Mouse (Mus musculus): ENCODE results near the gene Eif1. TPM values are rescaled to one million over a fixed set of nuclear protein-coding genes. Genes with fewer than 3 reads are reported as not detected.
"Not testable (repeated sequence)": the region's sequence is repeated elsewhere in the genome, so short reads cannot be mapped to it uniquely, and the experiment has no call there.

The Eif1 gene
- polyA plus RNA-seq, 1 experiment from 2014 or later, result 2,009 TPM

DNA sequence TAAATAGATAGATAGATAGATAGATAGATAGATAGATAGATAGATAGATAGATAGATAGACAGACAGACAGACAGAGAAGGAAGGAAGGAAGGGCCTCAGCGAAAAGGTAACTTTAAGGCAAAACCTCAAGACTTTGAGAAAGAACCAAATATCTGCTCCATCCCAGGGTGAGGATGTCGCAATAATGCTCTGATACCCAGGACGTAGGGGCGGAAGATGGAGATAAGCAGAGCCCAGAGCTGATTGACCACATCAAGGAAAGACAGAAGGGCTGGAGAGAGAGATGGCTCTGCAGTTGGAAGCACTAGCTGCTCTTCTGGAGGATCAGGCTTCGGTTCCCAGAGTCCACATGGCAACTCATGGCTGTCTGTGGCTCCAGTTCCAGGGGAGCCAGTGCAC lies 18.4 kb upstream of the Eif1 start:
- DNase-seq (ENCODE audit: low spot score), result no peak

DNA sequence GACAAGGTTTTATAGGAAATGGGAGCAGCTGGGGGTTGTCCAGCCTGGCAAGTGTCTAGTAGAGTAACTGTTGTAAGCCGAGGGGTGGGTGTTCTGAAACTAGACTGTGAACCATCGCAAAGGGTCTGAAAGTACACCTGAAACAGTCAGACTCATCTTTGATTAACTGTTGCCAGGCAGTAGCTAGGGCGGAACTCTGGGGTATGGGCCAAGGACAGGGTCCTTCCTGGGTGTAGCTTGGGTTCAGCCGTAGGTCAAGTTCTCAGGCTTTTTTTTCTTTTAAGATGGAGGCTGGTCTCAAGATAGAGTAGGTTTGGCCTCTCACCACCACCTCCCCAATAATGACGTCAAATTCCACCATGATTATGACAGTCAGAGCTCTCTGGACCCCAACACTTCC lies 11.8 kb upstream of the Eif1 start:
- H3K27ac ChIP-seq (ENCODE audit: low read depth), result no peak overlapping the region
- 86% methylated on average over 5 of the region's 5 CpGs for WGBS
- no peak overlapping the region for H3K4me2 ChIP-seq (ENCODE audit: low read length)
- H3K9me3 ChIP-seq (ENCODE audit: control insufficient read depth, low read length), result no peaks in the 10 kb centered on the region
- H3K4me1 ChIP-seq (replicated peaks; ENCODE audit: control insufficient read depth, insufficient read depth, low read length), result 0 out of 2 replicates have a peak, but pooled peaks cover 4% of the 10 kb centered on the region
- H3K27me3 ChIP-seq (replicated peaks; ENCODE audit: control insufficient read depth, insufficient read depth, low read length), result no peaks in the 10 kb centered on the region
- no peaks in the 10 kb centered on the region for H3K36me3 ChIP-seq (ENCODE audit: control insufficient read depth, insufficient read depth, low read length)
- H3K4me3 ChIP-seq (ENCODE audit: low read depth, low read length), result no peak overlapping the region
- no peak overlapping the region for H3K9ac ChIP-seq (ENCODE audit: low read length)
- DNase-seq (ENCODE audit: low spot score) (no peak), ATAC-seq (replicated peaks; ENCODE audit: low FRiP score, low TSS enrichment, low read depth) (no peak)

More for the DNA sequence above, 18.4 kb upstream of the Eif1 start:
- H3K4me2 ChIP-seq (ENCODE audit: low read length), result no peak overlapping the region
- H3K27me3 ChIP-seq (replicated peaks; ENCODE audit: control insufficient read depth, insufficient read depth, low read length), result no peaks in the 10 kb centered on the region
- H3K4me1 ChIP-seq (replicated peaks; ENCODE audit: control insufficient read depth, insufficient read depth, low read length), result no peaks in the 10 kb centered on the region
- H3K36me3 ChIP-seq (ENCODE audit: control insufficient read depth, insufficient read depth, low read length), result no peaks in the 10 kb centered on the region
- H3K4me3 ChIP-seq (ENCODE audit: low read depth, low read length), result no peak overlapping the region
- no peak overlapping the region for H3K9ac ChIP-seq (ENCODE audit: low read length)
- H3K9me3 ChIP-seq (ENCODE audit: control insufficient read depth, low read length), result no peaks in the 10 kb centered on the region
- WGBS, result 86% methylated on average over 5 of the region's 5 CpGs
- no peak overlapping the region for H3K27ac ChIP-seq (ENCODE audit: low read depth)
- no peak for ATAC-seq (replicated peaks; ENCODE audit: low FRiP score, low TSS enrichment, low read depth)

DNA sequence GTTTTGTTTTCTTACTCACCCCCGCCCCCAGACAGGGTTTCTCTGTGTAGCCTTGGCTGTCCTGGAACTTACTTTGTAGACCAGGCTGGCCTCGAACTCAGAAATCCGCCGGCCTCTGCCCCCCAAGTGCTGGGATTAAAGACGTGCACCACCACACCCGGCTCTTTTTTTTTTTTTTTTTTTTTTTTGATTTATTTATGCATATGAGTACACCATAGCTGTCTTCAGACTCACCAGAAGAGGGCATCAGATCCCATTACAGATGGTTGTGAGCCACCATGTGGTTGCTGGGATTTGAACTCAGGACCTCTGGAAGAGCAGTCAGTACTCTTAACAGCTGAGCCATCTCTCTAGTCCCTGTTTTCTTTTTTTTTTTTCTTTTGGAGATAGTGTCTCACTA lies 11.0 kb upstream of the Eif1 start:
- 89% methylated on average over 6 of the region's 6 CpGs for WGBS
- not testable (repeated sequence) for H3K27me3 ChIP-seq (replicated peaks; ENCODE audit: control insufficient read depth, insufficient read depth, low read length); H3K4me2 ChIP-seq (ENCODE audit: low read length); H3K9ac ChIP-seq (ENCODE audit: low read length); DNase-seq (ENCODE audit: low spot score); H3K9me3 ChIP-seq (ENCODE audit: control insufficient read depth, low read length); H3K4me1 ChIP-seq (replicated peaks; ENCODE audit: control insufficient read depth, insufficient read depth, low read length); H3K36me3 ChIP-seq (ENCODE audit: control insufficient read depth, insufficient read depth, low read length); ATAC-seq (replicated peaks; ENCODE audit: low FRiP score, low TSS enrichment, low read depth); H3K27ac ChIP-seq (ENCODE audit: low read depth); H3K4me3 ChIP-seq (ENCODE audit: low read depth, low read length)

DNA sequence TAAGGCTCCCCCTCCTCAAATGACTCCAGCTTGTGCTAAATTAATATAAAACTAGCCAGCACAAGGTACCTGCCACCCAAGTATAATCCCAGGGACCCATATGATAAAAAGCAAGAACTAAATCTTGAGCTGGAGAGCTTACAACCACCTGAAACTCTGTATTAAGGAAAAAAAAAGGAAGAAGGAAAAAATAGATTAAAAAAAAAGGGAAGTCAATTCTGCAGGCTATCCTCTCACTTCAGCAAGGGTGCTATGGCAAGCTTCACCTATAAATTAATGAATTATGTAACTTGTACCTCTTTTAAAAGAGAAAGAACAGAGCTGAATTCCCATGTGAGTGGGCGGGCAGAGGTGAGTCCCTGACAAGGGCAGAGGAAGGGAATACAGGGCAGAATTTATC lies 8.0 kb upstream of the Eif1 start:
- Histone ChIP-seq H3K4me1 (replicated peaks; ENCODE audit: control insufficient read depth, insufficient read depth, low read length) (0 out of 2 replicates have a peak, but pooled peaks cover 4% of the 10 kb centered on the region), H3K4me3 (ENCODE audit: low read depth, low read length) (no peak overlapping the region), H3K36me3 (ENCODE audit: control insufficient read depth, insufficient read depth, low read length) (no peaks in the 10 kb centered on the region), H3K9ac (ENCODE audit: low read length) (no peak overlapping the region), H3K9me3 (ENCODE audit: control insufficient read depth, low read length) (no peaks in the 10 kb centered on the region), H3K27ac (ENCODE audit: low read depth) (no peak overlapping the region), H3K4me2 (ENCODE audit: low read length) (no peak overlapping the region), H3K27me3 (replicated peaks; ENCODE audit: control insufficient read depth, insufficient read depth, low read length) (no peaks in the 10 kb centered on the region)
- ATAC-seq (replicated peaks; ENCODE audit: low FRiP score, low TSS enrichment, low read depth) (no peak), DNase-seq (ENCODE audit: low spot score) (no peak)
- WGBS, result 68% methylated on average over 1 of the region's 1 CpGs

DNA sequence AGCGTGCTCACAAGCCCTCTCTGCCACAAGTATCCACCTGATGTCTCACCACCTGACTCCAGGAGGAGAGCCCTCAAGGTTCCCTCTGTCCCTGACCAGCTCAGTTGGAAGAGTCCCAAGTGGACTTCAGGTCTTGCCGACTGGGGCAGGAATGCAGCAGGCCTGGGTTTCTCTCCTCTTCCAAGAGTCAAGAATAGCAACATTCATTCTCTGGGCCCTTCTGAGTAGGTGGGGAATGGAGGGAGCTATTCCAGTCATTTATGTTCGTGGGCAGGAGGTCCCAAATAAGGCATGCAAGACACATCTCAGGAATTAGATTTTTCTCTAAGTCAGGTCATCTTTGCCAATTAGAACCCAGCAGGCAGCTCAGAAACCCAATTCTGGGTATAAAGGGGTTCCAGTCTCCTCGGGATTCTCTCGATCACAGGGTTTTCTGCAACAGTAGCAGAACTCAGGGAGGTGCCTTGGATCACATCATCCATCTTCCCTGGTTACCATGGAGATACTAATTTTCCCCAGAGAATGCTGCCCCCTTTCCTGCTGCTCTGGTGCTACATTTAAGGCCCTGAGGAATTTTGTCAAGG lies 7.5 kb upstream of the Eif1 start:
- 38% methylated on average over 5 of the region's 5 CpGs for WGBS
- no peaks in the 10 kb centered on the region for H3K27me3 ChIP-seq (replicated peaks; ENCODE audit: control insufficient read depth, insufficient read depth, low read length)
- no peak overlapping the region for H3K4me2 ChIP-seq (ENCODE audit: low read length)
- no peak for DNase-seq (ENCODE audit: low spot score)
- no peak overlapping the region for H3K4me3 ChIP-seq (ENCODE audit: low read depth, low read length)
- no peak for ATAC-seq (replicated peaks; ENCODE audit: low FRiP score, low TSS enrichment, low read depth)
- H3K4me1 ChIP-seq (replicated peaks; ENCODE audit: control insufficient read depth, insufficient read depth, low read length), result 0 out of 2 replicates have a peak, but pooled peaks cover 4% of the 10 kb centered on the region
- H3K9ac ChIP-seq (ENCODE audit: low read length), result no peak overlapping the region
- H3K36me3 ChIP-seq (ENCODE audit: control insufficient read depth, insufficient read depth, low read length), result no peaks in the 10 kb centered on the region
- H3K9me3 ChIP-seq (ENCODE audit: control insufficient read depth, low read length), result no peaks in the 10 kb centered on the region
- no peak overlapping the region for H3K27ac ChIP-seq (ENCODE audit: low read depth)

DNA sequence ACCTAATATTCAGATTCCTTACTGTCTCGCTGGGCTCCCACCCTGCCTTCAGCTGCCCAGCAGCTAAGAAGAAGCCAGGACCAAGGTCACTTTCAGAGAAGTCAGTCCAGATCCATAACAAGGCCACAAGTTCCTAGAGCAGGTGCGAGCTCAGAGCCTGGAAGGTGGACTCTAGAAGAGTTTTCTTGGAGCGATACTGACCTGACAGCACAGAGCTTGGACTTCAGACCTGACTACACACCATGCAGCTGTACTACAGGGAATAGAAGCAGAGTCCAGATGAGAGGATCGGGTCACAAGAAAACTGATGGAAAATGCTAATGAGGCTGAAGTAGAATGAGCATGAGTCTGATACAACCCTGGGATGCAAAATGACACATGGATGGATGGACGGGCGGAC lies 6.3 kb upstream of the Eif1 start:
- DNase-seq (ENCODE audit: low spot score) (no peak), ATAC-seq (replicated peaks; ENCODE audit: low FRiP score, low TSS enrichment, low read depth) (no peak)
- Histone ChIP-seq H3K9ac (ENCODE audit: low read length) (no peak overlapping the region), H3K36me3 (ENCODE audit: control insufficient read depth, insufficient read depth, low read length) (no peaks in the 10 kb centered on the region), H3K27ac (ENCODE audit: low read depth) (no peak overlapping the region), H3K27me3 (replicated peaks; ENCODE audit: control insufficient read depth, insufficient read depth, low read length) (no peaks in the 10 kb centered on the region), H3K4me2 (ENCODE audit: low read length) (no peak overlapping the region), H3K4me1 (replicated peaks; ENCODE audit: control insufficient read depth, insufficient read depth, low read length) (0 out of 2 replicates have a peak, but pooled peaks cover 4% of the 10 kb centered on the region), H3K4me3 (ENCODE audit: low read depth, low read length) (no peak overlapping the region), H3K9me3 (ENCODE audit: control insufficient read depth, low read length) (no peaks in the 10 kb centered on the region)
- WGBS, result 96% methylated on average over 6 of the region's 6 CpGs

DNA sequence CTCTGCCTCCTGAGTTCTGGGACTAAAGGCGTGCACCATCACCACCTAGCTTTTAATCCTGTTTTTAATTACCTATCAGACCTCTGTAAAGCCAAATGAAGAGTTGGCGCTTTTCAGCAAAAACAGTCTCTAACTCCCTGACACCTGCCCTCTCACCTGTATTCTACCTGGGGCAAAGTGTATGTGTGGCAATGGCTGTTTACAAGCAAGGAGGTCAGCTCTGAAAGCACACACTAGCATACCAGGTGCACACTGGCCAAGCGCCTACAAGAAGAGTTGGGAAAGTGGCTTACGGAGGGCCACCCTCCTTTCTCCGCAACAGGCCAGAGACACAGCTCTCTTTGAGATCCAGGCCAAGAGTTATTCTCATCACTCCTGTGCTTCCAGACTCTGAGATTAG lies 4.2 kb upstream of the Eif1 start:
- no peaks in the 10 kb centered on the region for H3K9me3 ChIP-seq (ENCODE audit: control insufficient read depth, low read length)
- no peak for DNase-seq (ENCODE audit: low spot score)
- no peak overlapping the region for H3K4me2 ChIP-seq (ENCODE audit: low read length)
- 0 out of 2 replicates have a peak, but pooled peaks cover 7% of the 10 kb centered on the region for H3K4me1 ChIP-seq (replicated peaks; ENCODE audit: control insufficient read depth, insufficient read depth, low read length)
- peaks cover under 1% of the 10 kb centered on the region for H3K36me3 ChIP-seq (ENCODE audit: control insufficient read depth, insufficient read depth, low read length)
- no peak overlapping the region for H3K27ac ChIP-seq (ENCODE audit: low read depth)
- WGBS, result 93% methylated on average over 5 of the region's 5 CpGs
- no peak overlapping the region for H3K4me3 ChIP-seq (ENCODE audit: low read depth, low read length)
- ATAC-seq (replicated peaks; ENCODE audit: low FRiP score, low TSS enrichment, low read depth), result no peak
- H3K27me3 ChIP-seq (replicated peaks; ENCODE audit: control insufficient read depth, insufficient read depth, low read length), result no peaks in the 10 kb centered on the region
- H3K9ac ChIP-seq (ENCODE audit: low read length), result no peak overlapping the region

DNA sequence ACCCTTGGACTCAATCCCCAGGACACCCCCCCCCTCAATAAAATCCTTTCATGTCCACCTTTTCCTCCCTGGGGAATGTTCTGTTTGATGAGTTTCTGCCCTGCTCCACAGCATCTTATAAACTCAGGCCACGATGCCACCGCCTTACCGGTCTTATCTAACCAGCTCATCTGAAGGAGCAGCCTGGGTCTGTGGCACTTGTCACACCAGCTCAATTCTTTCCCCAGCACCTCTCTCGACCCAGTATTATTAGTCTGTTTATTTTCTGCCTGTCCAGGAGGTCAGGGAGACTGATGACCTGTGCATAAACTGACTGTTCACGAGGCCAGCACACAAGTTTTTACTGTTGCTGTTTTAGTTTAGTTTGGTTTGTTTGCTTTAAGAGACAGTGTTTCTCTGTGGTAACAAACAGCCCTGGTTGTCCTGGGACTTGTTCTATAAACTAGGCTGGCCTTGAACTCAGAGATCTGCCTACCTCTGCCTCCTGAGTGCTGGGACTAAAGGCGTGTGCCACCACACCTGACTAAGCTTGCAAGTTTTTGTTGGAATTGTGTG lies 1.8 kb upstream of the Eif1 start:
- WGBS, result 31% methylated on average over 6 of the region's 6 CpGs
- Histone ChIP-seq H3K4me2 (ENCODE audit: low read length) (no peak overlapping the region), H3K9me3 (ENCODE audit: control insufficient read depth, low read length) (no peaks in the 10 kb centered on the region), H3K27me3 (replicated peaks; ENCODE audit: control insufficient read depth, insufficient read depth, low read length) (no peaks in the 10 kb centered on the region), H3K9ac (ENCODE audit: low read length) (no peak overlapping the region), H3K4me1 (replicated peaks; ENCODE audit: control insufficient read depth, insufficient read depth, low read length) (0 out of 2 replicates have a peak, but pooled peaks cover 7% of the 10 kb centered on the region), H3K36me3 (ENCODE audit: control insufficient read depth, insufficient read depth, low read length) (peaks cover 22% of the 10 kb centered on the region), H3K4me3 (ENCODE audit: low read depth, low read length) (no peak overlapping the region), H3K27ac (ENCODE audit: low read depth) (no peak overlapping the region)
- DNase-seq (ENCODE audit: low spot score) (no peak), ATAC-seq (replicated peaks; ENCODE audit: low FRiP score, low TSS enrichment, low read depth) (no peak)

Data from intestine, embryonic 14.5 days (tissue).